Mouse (Mus musculus) T-cell, adult 2 months (primary cell): ENCODE results near the gene Sin3b.

ENCODE experiments used
- DNase-seq: peaks from one replicate; pipeline ENCODE4 v3.0.0; 2022; ENCODE audit warnings: low spot score

Gene Sin3b

DNA sequence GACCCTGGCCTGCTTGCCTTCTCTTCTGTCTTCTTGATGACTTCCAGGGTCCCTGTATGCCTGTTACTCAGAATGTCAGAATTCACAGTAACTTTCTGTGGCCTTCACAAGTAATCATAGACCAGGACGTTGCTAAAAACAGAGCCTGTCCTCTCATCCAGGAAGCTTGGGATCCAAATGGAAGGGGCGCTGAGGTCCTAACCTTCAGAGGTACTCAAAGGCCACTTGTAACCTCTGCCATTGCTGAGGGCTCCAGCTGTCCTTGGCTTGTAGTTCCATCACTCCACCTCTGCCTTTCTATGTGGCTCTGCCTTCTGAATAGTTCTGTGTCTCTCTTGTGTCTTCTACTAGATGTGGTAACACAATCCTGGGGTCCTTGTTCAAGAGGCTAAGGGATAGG, 30.7 kb downstream of the Sin3b start:
- no peak for DNase-seq

DNA sequence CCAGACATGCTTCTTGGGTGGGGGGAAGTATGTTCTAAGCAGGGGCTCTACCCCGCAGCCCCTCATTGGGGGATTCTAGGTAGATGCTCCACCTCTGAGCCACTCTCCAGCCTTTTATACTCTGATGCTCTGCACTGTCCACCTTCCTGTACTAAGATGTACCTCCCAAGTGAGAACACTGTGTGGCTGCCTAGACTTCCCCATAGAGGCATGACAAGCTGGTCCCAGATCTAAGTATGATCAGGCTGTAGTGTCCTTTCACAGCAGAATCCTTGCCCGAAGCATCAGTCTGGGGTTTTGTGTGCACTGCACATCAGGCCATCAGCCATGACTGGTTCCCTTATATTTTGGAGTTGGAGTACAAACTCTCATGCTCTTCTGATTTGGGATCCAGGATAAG, 32.9 kb downstream of the Sin3b start:
- no peak for DNase-seq

DNA sequence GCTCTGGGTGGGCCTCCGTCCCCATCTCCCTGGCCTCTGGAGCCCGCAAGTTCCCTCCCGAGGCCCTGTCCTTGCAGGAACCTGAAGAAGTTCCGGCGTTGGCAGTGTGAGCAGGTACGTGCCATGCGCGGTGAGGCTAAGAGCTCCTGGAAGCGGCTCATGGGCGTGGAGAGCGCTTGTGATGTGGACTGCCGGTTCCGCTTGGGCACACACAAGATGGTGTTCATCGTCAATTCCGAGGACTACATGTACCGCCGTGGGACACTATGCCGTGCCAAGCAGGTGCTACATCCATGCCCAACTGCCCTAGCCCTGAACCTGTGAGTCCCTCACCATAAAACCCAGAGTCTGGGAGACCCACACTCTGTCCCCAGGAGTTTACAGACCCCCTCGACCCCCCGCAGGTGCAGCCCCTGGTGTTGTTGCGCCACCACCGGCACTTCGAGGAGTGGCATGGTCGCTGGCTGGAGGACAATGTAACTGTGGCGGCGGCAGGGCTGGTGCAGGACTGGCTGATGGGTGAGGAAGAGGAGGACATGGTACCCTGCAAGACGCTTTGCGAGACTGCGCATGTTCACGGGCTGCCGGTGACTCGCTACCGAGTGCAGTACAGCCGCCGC, 33.8 kb downstream of the Sin3b start:
- DNase-seq = no peak

DNA sequence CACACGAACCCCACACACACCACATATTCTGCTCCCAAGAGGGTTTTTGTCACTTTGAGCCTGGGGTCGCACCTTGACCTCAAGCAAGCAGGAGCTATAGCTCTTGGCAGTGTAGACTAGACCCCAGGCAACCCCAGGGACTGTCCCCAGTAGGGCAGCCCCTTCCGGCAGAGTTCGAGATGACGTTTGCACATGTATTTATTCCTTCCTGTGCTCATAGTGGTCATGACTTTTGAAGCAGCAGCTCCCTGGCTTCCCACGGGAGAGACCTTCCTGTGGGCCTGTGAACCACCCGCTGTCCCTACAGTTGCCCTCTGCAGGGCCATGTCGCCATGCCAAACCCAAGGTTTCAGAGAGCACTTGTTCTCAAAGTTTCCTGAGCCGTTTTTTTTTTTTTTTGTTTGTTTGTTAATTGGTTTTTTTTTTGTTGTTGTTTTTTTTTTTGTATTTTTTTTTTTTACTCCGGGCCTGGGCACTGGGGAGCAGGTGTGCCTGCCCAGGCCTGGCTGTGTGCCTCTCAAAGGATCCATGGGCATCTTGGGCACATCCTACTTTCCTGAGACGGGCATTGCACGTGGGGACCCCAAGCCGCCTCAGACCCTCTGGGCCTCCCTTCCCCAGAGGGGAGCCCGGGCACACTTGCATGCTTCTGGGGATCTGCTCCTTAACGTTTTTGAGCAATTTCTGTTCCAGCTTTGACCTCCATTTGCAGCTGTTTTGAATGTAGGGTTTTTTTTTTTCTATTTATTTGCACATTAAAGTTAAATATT, 34.5 kb downstream of the Sin3b start:
- no peak for DNase-seq

DNA sequence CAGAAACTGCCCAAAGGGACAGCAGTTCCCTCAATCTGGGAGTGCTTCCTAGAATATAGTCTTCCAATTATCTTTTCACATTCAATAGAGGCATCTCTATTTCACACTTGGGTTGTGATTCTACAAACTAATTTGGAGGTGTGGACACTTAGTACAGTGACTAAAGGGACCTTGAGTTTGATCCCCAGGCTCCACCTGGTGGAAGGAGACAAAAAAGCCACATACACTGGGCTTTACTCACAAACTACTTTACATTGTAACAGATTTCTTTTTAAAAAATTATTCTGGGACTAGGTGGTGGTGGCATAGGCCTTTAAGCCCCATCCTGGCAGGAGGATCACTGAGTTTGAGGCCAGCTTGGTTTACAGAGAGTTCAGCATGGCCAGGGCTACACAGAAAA, 35.2 kb downstream of the Sin3b start:
- no peak for DNase-seq

DNA sequence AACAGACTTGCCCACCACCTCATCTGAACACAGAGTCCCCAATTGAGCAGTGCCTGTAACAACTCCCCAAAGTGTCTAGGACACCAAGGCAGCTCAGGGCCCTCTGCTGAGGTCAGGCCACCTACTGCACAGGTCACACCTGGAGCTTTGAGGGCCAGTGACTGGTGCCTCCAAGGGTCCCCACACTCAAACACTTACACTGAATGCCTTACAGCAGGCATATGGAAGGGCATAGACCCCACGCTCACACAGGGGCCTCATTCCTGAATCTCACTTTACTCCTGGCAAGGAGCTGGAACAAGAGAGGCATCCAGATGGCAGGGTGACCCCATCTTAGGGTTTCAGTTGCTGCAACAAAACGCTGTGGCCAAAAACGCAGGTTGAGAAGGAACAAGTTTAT, 37.1 kb downstream of the Sin3b start:
- no peak for DNase-seq

DNA sequence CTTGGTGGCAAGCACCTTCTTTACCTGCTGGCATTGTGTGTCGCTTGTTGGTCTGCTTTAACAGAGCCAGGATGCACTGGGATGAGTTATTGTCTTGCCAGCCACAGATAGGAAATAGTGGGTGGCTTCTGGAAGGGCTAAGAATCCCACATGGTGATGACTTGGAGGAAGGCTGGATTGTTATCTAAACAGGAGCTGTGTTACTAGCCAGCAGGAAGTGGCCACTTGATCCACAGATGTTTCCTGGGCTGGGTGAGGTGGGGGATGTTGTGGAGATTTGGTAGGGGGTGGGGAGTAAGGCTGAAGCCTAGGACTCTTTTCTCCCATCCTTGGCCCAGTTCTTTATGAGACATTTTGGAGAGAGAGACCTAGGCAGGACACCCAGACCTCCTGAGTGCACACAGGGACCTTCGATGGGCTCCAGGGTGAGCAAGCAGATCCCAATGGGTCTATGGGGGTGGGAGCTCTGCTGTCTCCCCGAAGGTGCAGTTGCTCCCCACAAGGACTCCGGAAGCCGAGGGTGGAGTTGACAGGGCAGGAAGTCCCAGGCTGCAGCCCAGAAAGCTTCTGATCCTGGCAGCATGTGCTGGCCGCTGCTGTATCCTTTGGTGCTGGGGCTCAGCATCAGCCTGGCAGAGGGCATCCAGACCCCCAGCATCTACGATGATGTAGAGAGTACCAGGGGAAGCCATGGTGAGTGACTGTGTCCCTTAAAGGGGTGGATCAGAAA, 38.4 kb downstream of the Sin3b start, which contains the start of gene F2rl3:
Gene F2rl3 (plus strand): TSS at position 559 of the 730 bp plus-strand sequence.
- peak; percentile 53 for DNase-seq

DNA sequence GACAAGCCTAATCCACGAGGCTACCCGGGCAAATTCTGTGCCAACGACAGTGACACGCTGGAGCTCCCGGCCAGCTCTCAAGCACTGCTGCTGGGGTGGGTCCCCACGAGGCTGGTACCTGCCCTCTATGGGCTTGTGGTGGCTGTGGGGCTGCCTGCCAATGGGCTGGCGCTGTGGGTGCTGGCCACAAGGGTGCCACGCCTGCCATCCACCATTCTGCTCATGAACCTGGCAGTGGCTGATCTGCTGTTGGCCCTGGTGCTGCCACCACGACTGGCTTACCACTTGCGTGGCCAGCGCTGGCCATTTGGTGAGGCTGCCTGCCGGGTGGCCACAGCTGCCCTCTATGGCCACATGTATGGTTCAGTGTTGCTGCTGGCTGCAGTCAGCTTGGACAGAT, 39.2 kb downstream of the Sin3b start:
- DNase-seq = peak; percentile 9

DNA sequence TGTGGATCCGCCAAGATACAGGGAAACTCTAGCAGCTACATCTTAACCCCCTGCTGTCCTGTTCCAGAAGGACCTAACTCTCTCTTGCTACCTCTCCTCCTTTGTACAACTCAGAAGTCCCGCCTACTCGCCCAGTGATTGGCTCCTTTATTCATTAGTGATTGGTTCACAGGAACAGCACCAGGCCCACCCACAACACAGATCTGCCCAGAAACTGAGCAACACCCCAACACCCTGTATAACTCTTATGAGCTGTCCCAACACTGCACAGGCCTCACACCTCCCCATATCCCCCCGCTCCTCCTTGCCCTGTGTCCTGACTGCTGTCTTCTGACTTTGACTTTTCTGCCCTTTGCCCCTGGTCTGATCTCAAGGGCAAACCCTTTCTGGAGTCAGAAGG, 42.6 kb downstream of the Sin3b start:
- DNase-seq = no peak

DNA sequence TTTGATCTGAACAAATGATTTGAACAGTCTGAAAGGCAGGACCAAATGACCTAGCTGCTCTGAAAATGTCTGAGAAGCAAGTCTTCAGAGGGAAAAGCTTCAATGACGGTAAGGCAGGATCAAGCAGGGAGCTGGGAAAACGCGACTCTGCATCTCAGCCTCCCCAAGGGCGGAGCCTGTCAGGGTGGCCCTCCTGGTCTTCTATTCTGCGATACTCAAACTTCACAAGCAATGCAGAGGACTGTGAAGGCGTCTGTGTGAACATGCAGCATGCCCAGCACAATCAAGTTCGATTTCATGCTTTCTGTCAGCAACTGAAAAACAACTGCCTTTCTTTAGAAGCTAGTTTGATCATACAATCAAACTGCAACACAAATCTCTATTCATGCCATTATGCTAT, 43.7 kb downstream of the Sin3b start:
- DNase-seq = no peak

DNA sequence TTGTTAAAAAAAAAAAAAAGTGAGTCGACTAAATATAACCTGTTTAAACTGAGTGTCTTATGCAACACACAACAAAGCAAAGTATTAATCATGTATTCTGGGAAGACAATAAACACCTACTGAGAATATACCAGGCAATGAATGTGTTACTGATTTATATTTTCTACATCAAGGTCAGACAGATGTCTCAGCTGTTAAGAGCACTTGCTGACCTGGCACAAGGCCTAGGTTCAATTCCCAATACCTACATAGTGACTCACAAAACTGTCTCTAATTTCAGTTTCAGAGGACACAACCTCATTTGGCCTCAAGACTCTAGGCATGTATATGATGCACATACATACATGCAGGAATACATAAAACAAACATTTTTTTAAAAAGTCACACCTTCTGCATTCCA, 54.7 kb downstream of the Sin3b start:
- DNase-seq = no peak

DNA sequence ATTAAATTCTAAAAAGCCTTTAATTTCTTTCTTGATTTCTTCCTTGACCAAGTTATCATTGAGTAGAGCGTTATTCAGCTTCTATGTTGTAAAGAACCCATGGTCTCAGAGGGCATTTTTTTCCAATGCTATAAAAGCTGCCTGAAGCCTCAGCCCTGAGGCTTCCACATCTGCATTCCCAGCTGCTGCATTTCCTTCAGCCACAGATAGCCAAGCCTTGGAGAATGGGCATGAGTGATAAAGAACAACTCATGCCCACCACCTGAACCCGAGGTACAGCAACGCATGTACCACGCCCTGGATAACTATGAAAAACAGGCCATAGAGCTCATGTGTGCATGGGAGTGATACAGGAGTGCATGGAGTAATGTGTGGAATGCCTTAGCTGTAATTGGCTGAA, 57.6 kb downstream of the Sin3b start:
- DNase-seq = no peak

DNA sequence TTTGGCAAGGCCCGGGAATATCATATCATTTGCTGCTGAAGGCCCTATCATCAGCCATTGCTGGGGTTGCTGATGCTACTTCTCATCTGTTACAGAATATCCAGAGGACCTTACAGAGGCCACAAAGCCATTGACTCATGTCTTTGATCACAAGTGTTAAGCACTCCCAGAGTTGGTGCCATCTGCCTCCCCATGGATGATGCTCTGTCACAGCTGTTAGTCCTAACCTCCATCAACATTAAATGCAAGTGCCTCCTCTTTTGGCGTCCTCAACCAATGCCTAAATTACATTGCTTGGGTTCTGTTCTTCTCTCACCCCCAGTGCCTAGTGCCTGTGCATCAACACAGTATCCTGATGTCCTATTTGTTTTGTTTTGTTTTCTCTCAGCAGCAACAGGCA, 78.5 kb downstream of the Sin3b start:
- DNase-seq = no peak
